Mouse (Mus musculus): ENCODE data around the gene Isy1. TPM values are rescaled to one million over a fixed set of nuclear protein-coding genes. Genes with fewer than 3 reads are reported as not detected.
A peak's percentile ranks its signal among the peaks of the same experiment; 100 is the strongest.

Isy1 gene
- polyA plus RNA-seq, 1 experiment from 2014 or later: 73.8 TPM

GRCm38 (mm10) chr6:87810713-87811669, 27.6 kb downstream of the Isy1 start:
- no peaks in the 10 kb centered on the region for H3K9me3 ChIP-seq (ENCODE audit: control insufficient read depth, low read length)
- no peaks in the 10 kb centered on the region; the same call in 1 of the 2 replicates for H3K36me3 ChIP-seq (ENCODE audit: control insufficient read depth, insufficient read depth, low read length)
- H3K4me1 ChIP-seq (replicated peaks; ENCODE audit: control insufficient read depth, insufficient read depth, low read length): no peaks in the 10 kb centered on the region; the same call in 1 of the 2 replicates
- 1% methylated on average over 77 of the region's 77 CpGs for WGBS
- H3K4me3 ChIP-seq (ENCODE audit: low read depth, low read length): peak overlapping the region; percentile 67
- H3K4me2 ChIP-seq (ENCODE audit: low read depth, low read length, severe bottlenecking): peak overlapping the region; percentile 92
- DNase-seq (ENCODE audit: low spot score) (peak; percentile 65), ATAC-seq (replicated peaks; ENCODE audit: low FRiP score) (peak; percentile 14; the same call in 1 of the 2 replicates)
- no peaks in the 10 kb centered on the region for H3K27me3 ChIP-seq (ENCODE audit: control insufficient read depth, insufficient read depth, low read length)
- H3K27ac ChIP-seq (ENCODE audit: low read depth, low read length): 0 out of 2 replicates have a peak overlapping the region, but pooled peaks have one; percentile 6
- H3K9ac ChIP-seq (ENCODE audit: low read length): peak overlapping the region; percentile 66

GRCm38 (mm10) chr6:87810311-87810710, 28.3 kb downstream of the Isy1 start:
- no peaks in the 10 kb centered on the region; the same call in 1 of the 2 replicates for H3K4me1 ChIP-seq (replicated peaks; ENCODE audit: control insufficient read depth, insufficient read depth, low read length)
- peak overlapping the region; percentile 92 for H3K4me2 ChIP-seq (ENCODE audit: low read depth, low read length, severe bottlenecking)
- H3K4me3 ChIP-seq (ENCODE audit: low read depth, low read length): peak overlapping the region; percentile 67; the same call in 1 of the 2 replicates
- 46% methylated on average over 6 of the region's 6 CpGs for WGBS
- H3K9ac ChIP-seq (ENCODE audit: low read length): peak overlapping the region; percentile 66; the same call in 1 of the 2 replicates
- no peaks in the 10 kb centered on the region; the same call in 1 of the 2 replicates for H3K36me3 ChIP-seq (ENCODE audit: control insufficient read depth, insufficient read depth, low read length)
- H3K9me3 ChIP-seq (ENCODE audit: control insufficient read depth, low read length): no peaks in the 10 kb centered on the region
- ATAC-seq (replicated peaks; ENCODE audit: low FRiP score) (no peak), DNase-seq (ENCODE audit: low spot score) (no peak)
- H3K27me3 ChIP-seq (ENCODE audit: control insufficient read depth, insufficient read depth, low read length): no peaks in the 10 kb centered on the region
- H3K27ac ChIP-seq (ENCODE audit: low read depth, low read length): no peak overlapping the region

- Histone ChIP-seq H3K4me2 (ENCODE audit: low read depth, low read length, severe bottlenecking) (no peak overlapping the region), H3K4me1 (replicated peaks; ENCODE audit: control insufficient read depth, insufficient read depth, low read length) (no peaks in the 10 kb centered on the region; the same call in 1 of the 2 replicates), H3K27me3 (ENCODE audit: control insufficient read depth, insufficient read depth, low read length) (no peaks in the 10 kb centered on the region), H3K4me3 (ENCODE audit: low read depth, low read length) (no peak overlapping the region), H3K9me3 (ENCODE audit: control insufficient read depth, low read length) (no peaks in the 10 kb centered on the region), H3K27ac (ENCODE audit: low read depth, low read length) (no peak overlapping the region), H3K36me3 (ENCODE audit: control insufficient read depth, insufficient read depth, low read length) (no peaks in the 10 kb centered on the region; the same call in 1 of the 2 replicates), H3K9ac (ENCODE audit: low read length) (no peak overlapping the region)
- no peak for DNase-seq (ENCODE audit: low spot score)
- no peak for ATAC-seq (replicated peaks; ENCODE audit: low FRiP score)
- 89% methylated on average over 6 of the region's 6 CpGs for WGBS
These were observed 28.9 kb downstream of the Isy1 start for GRCm38 (mm10) chr6:87809651-87810161.

- Histone ChIP-seq H3K9me3 (ENCODE audit: control insufficient read depth, low read length) (no peaks in the 10 kb centered on the region), H3K4me1 (replicated peaks; ENCODE audit: control insufficient read depth, insufficient read depth, low read length) (no peaks in the 10 kb centered on the region; the same call in 1 of the 2 replicates), H3K9ac (ENCODE audit: low read length) (no peak overlapping the region), H3K36me3 (ENCODE audit: control insufficient read depth, insufficient read depth, low read length) (no peaks in the 10 kb centered on the region), H3K4me3 (ENCODE audit: low read depth, low read length) (no peak overlapping the region), H3K27ac (ENCODE audit: low read depth, low read length) (no peak overlapping the region), H3K4me2 (ENCODE audit: low read depth, low read length, severe bottlenecking) (no peak overlapping the region), H3K27me3 (ENCODE audit: control insufficient read depth, insufficient read depth, low read length) (no peaks in the 10 kb centered on the region)
- WGBS: 86% methylated on average over 2 of the region's 2 CpGs
- no peak for DNase-seq (ENCODE audit: low spot score)
- no peak for ATAC-seq (replicated peaks; ENCODE audit: low FRiP score)
These were observed 29.5 kb downstream of the Isy1 start for GRCm38 (mm10) chr6:87809144-87809543.

GRCm38 (mm10) chr6:87808521-87808920, 30.1 kb downstream of the Isy1 start:
- H3K27me3 ChIP-seq (ENCODE audit: control insufficient read depth, insufficient read depth, low read length): no peaks in the 10 kb centered on the region
- DNase-seq (ENCODE audit: low spot score) (no peak), ATAC-seq (replicated peaks; ENCODE audit: low FRiP score) (no peak)
- H3K4me3 ChIP-seq (ENCODE audit: low read depth, low read length): no peak overlapping the region
- H3K9ac ChIP-seq (ENCODE audit: low read length): no peak overlapping the region
- 71% methylated on average over 3 of the region's 3 CpGs for WGBS
- no peak overlapping the region for H3K27ac ChIP-seq (ENCODE audit: low read depth, low read length)
- no peaks in the 10 kb centered on the region for H3K36me3 ChIP-seq (ENCODE audit: control insufficient read depth, insufficient read depth, low read length)
- no peaks in the 10 kb centered on the region; the same call in 1 of the 2 replicates for H3K4me1 ChIP-seq (replicated peaks; ENCODE audit: control insufficient read depth, insufficient read depth, low read length)
- H3K9me3 ChIP-seq (ENCODE audit: control insufficient read depth, low read length): no peaks in the 10 kb centered on the region
- no peak overlapping the region for H3K4me2 ChIP-seq (ENCODE audit: low read depth, low read length, severe bottlenecking)

DNA sequence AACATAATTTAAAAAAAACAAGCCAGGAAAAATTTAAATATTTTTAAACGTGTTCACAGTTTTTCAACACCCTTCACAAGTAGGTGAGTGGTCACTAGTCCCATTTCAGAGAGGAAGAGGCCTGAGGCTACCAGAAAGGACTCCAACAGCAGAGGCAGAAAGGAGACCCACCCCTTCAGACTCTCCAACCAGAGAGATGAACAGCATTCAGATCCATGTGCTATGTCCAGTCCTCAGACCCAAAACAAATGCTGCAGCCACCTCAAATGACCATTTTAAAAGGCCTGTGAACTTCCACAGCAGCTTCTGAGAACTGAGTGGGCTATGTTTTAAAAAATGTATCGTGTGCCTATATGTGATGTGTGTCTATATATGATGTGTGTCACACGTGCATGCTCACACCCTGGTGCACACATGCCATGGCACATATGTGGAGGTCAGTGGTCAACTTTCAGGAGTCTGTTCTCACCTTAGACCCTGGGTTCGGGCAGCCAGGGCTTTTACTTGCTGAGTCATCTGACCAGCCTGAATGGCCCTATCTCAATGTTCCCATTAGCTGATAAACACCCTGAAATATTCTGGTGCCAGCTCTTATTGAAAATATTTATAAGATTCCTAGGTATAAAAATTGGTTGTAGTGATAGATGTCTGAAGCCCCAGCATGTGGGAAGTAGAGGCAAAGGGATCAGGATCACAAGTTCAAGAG, 30.7 kb downstream of the Isy1 start:
- Histone ChIP-seq H3K36me3 (ENCODE audit: control insufficient read depth, insufficient read depth, low read length) (no peaks in the 10 kb centered on the region), H3K4me3 (ENCODE audit: low read depth, low read length) (no peak overlapping the region), H3K4me2 (ENCODE audit: low read depth, low read length, severe bottlenecking) (no peak overlapping the region), H3K27ac (ENCODE audit: low read depth, low read length) (no peak overlapping the region), H3K9ac (ENCODE audit: low read length) (no peak overlapping the region), H3K9me3 (ENCODE audit: control insufficient read depth, low read length) (no peaks in the 10 kb centered on the region), H3K4me1 (replicated peaks; ENCODE audit: control insufficient read depth, insufficient read depth, low read length) (no peaks in the 10 kb centered on the region; the same call in 1 of the 2 replicates), H3K27me3 (ENCODE audit: control insufficient read depth, insufficient read depth, low read length) (no peaks in the 10 kb centered on the region)
- DNase-seq (ENCODE audit: low spot score): no peak
- ATAC-seq (replicated peaks; ENCODE audit: low FRiP score): no peak
- 81% methylated on average over 4 of the region's 4 CpGs for WGBS

DNA sequence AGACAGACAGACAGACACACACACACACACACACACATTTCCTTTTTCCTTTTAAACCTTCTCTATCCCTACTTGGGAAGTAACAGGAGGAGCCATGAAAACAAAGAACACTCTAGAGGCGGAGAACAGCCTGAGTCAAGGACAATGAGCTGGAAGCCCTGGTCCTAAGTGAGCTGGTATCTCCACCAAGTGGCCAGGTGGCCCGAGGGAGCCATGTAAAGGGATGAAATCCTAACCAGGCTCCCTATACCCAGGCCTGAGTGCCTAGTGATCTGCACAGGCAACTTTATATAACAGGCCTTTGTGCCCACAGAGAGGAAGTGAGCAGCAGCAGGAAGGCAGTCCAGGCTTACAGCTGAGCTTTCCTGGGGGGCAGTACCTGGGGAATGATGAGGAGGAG, 31.7 kb downstream of the Isy1 start:
- Histone ChIP-seq H3K9me3 (ENCODE audit: control insufficient read depth, low read length) (no peaks in the 10 kb centered on the region), H3K4me1 (replicated peaks; ENCODE audit: control insufficient read depth, insufficient read depth, low read length) (no peaks in the 10 kb centered on the region), H3K9ac (ENCODE audit: low read length) (no peak overlapping the region), H3K4me3 (ENCODE audit: low read depth, low read length) (no peak overlapping the region), H3K4me2 (ENCODE audit: low read depth, low read length, severe bottlenecking) (no peak overlapping the region), H3K27ac (ENCODE audit: low read depth, low read length) (no peak overlapping the region), H3K36me3 (ENCODE audit: control insufficient read depth, insufficient read depth, low read length) (no peaks in the 10 kb centered on the region), H3K27me3 (ENCODE audit: control insufficient read depth, insufficient read depth, low read length) (no peaks in the 10 kb centered on the region)
- no peak for ATAC-seq (replicated peaks; ENCODE audit: low FRiP score)
- DNase-seq (ENCODE audit: low spot score): no peak
- WGBS: 40% methylated on average over 2 of the region's 2 CpGs

DNA sequence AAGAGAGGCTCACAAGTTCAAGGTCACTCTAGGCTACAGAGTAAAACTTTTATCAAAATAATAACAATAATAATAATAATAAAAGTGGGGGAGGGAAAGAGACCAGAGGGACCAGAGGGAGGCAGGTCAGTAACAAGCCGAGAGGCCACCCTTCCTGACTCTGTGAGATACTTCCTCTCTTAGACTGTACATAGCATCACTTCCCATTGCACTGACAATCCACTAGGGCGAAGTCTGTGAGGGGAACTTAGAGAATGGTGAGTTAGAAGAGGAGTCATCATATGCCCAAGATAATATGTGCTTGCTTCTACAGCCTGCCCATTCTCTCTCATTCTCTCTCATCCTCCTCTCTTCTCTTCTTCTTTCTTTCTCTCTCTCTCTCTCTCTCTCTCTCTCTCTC, 32.6 kb downstream of the Isy1 start:
- Histone ChIP-seq H3K27me3 (ENCODE audit: control insufficient read depth, insufficient read depth, low read length) (no peaks in the 10 kb centered on the region), H3K4me3 (ENCODE audit: low read depth, low read length) (no peak overlapping the region), H3K4me1 (replicated peaks; ENCODE audit: control insufficient read depth, insufficient read depth, low read length) (no peaks in the 10 kb centered on the region), H3K9ac (ENCODE audit: low read length) (no peak overlapping the region), H3K36me3 (ENCODE audit: control insufficient read depth, insufficient read depth, low read length) (no peaks in the 10 kb centered on the region), H3K9me3 (ENCODE audit: control insufficient read depth, low read length) (no peaks in the 10 kb centered on the region), H3K27ac (ENCODE audit: low read depth, low read length) (no peak overlapping the region), H3K4me2 (ENCODE audit: low read depth, low read length, severe bottlenecking) (no peak overlapping the region)
- ATAC-seq (replicated peaks; ENCODE audit: low FRiP score): no peak
- WGBS: 75% methylated on average over 2 of the region's 2 CpGs
- DNase-seq (ENCODE audit: low spot score): no peak
